Mouse (Mus musculus): ENCODE data around the gene Hfe2. TPM values are rescaled to one million over a fixed set of nuclear protein-coding genes. Genes with fewer than 3 reads are reported as not detected.

Gene Hfe2
- polyA plus RNA-seq, 1 experiment from 2014 or later, result not detected

- WGBS (ENCODE audit: missing documents), result 71% methylated on average over 7 of the region's 7 CpGs
- H3K27ac ChIP-seq, result no peak overlapping the region
- H3K79me2 ChIP-seq (ENCODE audit: inconsistent target), result no peaks in the 10 kb centered on the region
- H3K36me3 ChIP-seq (ENCODE audit: inconsistent target), result no peaks in the 10 kb centered on the region
- no peak overlapping the region for H3K4me3 ChIP-seq (ENCODE audit: inconsistent target)
These were observed 7.1 kb downstream of the Hfe2 start for GRCm38 (mm10) chr3:96532050-96532449.

- no peak overlapping the region for H3K4me3 ChIP-seq (ENCODE audit: inconsistent target)
- H3K27ac ChIP-seq, result no peak overlapping the region
- H3K79me2 ChIP-seq (ENCODE audit: inconsistent target), result no peaks in the 10 kb centered on the region
- H3K36me3 ChIP-seq (ENCODE audit: inconsistent target), result no peaks in the 10 kb centered on the region
- WGBS (ENCODE audit: missing documents), result 69% methylated on average over 2 of the region's 2 CpGs
These were observed 9.3 kb downstream of the Hfe2 start for GRCm38 (mm10) chr3:96534300-96534699.

- Histone ChIP-seq H3K79me2 (ENCODE audit: inconsistent target) (no peaks in the 10 kb centered on the region), H3K27ac (no peak overlapping the region), H3K36me3 (ENCODE audit: inconsistent target) (no peaks in the 10 kb centered on the region), H3K4me3 (ENCODE audit: inconsistent target) (no peak overlapping the region)
- WGBS (ENCODE audit: missing documents), result 91% methylated on average over 2 of the region's 2 CpGs
These were observed 14.3 kb downstream of the Hfe2 start for GRCm38 (mm10) chr3:96539316-96539715.

GRCm38 (mm10) chr3:96540740-96541139, 15.8 kb downstream of the Hfe2 start:
- H3K36me3 ChIP-seq (ENCODE audit: inconsistent target), result no peaks in the 10 kb centered on the region
- H3K27ac ChIP-seq, result no peak overlapping the region
- 74% methylated on average over 6 of the region's 6 CpGs for WGBS (ENCODE audit: missing documents)
- no peak overlapping the region for H3K4me3 ChIP-seq (ENCODE audit: inconsistent target)
- no peaks in the 10 kb centered on the region for H3K79me2 ChIP-seq (ENCODE audit: inconsistent target)

GRCm38 (mm10) chr3:96541328-96542078, 16.5 kb downstream of the Hfe2 start:
- Histone ChIP-seq H3K27ac (no peak overlapping the region), H3K36me3 (ENCODE audit: inconsistent target) (no peaks in the 10 kb centered on the region), H3K79me2 (ENCODE audit: inconsistent target) (no peaks in the 10 kb centered on the region), H3K4me3 (ENCODE audit: inconsistent target) (no peak overlapping the region)
- 55% methylated on average over 14 of the region's 14 CpGs for WGBS (ENCODE audit: missing documents)

GRCm38 (mm10) chr3:96542554-96542953, 17.6 kb downstream of the Hfe2 start:
- no peaks in the 10 kb centered on the region for H3K79me2 ChIP-seq (ENCODE audit: inconsistent target)
- H3K36me3 ChIP-seq (ENCODE audit: inconsistent target), result no peaks in the 10 kb centered on the region
- no peak overlapping the region for H3K27ac ChIP-seq
- no peak overlapping the region for H3K4me3 ChIP-seq (ENCODE audit: inconsistent target)
- 92% methylated on average over 5 of the region's 8 CpGs for WGBS (ENCODE audit: missing documents)

- 92% methylated on average over 11 of the region's 11 CpGs for WGBS (ENCODE audit: missing documents)
- H3K36me3 ChIP-seq (ENCODE audit: inconsistent target), result no peaks in the 10 kb centered on the region
These were observed 18.4 kb downstream of the Hfe2 start for GRCm38 (mm10) chr3:96543345-96543744.

GRCm38 (mm10) chr3:96545565-96545964, 20.6 kb downstream of the Hfe2 start:
- H3K36me3 ChIP-seq (ENCODE audit: inconsistent target), result no peaks in the 10 kb centered on the region
- no peak overlapping the region for H3K27ac ChIP-seq
- WGBS (ENCODE audit: missing documents), result 20% methylated on average over 1 of the region's 1 CpGs
- no peak overlapping the region for H3K4me3 ChIP-seq (ENCODE audit: inconsistent target)
- no peaks in the 10 kb centered on the region for H3K79me2 ChIP-seq (ENCODE audit: inconsistent target)

More at GRCm38 (mm10) chr3:96543345-96543744, 18.4 kb downstream of the Hfe2 start:
- no peaks in the 10 kb centered on the region for H3K79me2 ChIP-seq (ENCODE audit: inconsistent target)
- H3K4me3 ChIP-seq (ENCODE audit: inconsistent target), result no peak overlapping the region
- H3K27ac ChIP-seq, result no peak overlapping the region

- H3K36me3 ChIP-seq (ENCODE audit: inconsistent target), result no peaks in the 10 kb centered on the region
- no peaks in the 10 kb centered on the region for H3K79me2 ChIP-seq (ENCODE audit: inconsistent target)
- no peak overlapping the region for H3K4me3 ChIP-seq (ENCODE audit: inconsistent target)
- WGBS (ENCODE audit: missing documents), result 34% methylated on average over 4 of the region's 4 CpGs
- H3K27ac ChIP-seq, result no peak overlapping the region
These were observed 21.9 kb downstream of the Hfe2 start for GRCm38 (mm10) chr3:96546880-96547279.

GRCm38 (mm10) chr3:96547389-96547960, 22.5 kb downstream of the Hfe2 start:
- Histone ChIP-seq H3K79me2 (ENCODE audit: inconsistent target) (no peaks in the 10 kb centered on the region), H3K36me3 (ENCODE audit: inconsistent target) (no peaks in the 10 kb centered on the region), H3K27ac (no peak overlapping the region), H3K4me3 (ENCODE audit: inconsistent target) (no peak overlapping the region)
- WGBS (ENCODE audit: missing documents), result 18% methylated on average over 13 of the region's 14 CpGs

GRCm38 (mm10) chr3:96548824-96549223, 23.9 kb downstream of the Hfe2 start:
- Histone ChIP-seq H3K27ac (no peak overlapping the region), H3K4me3 (ENCODE audit: inconsistent target) (no peak overlapping the region), H3K36me3 (ENCODE audit: inconsistent target) (no peaks in the 10 kb centered on the region), H3K79me2 (ENCODE audit: inconsistent target) (no peaks in the 10 kb centered on the region)
- WGBS (ENCODE audit: missing documents), result 95% methylated on average over 7 of the region's 7 CpGs

- Histone ChIP-seq H3K4me3 (ENCODE audit: inconsistent target) (no peak overlapping the region), H3K27ac (no peak overlapping the region), H3K36me3 (ENCODE audit: inconsistent target) (no peaks in the 10 kb centered on the region), H3K79me2 (ENCODE audit: inconsistent target) (no peaks in the 10 kb centered on the region)
- WGBS (ENCODE audit: missing documents), result 69% methylated on average over 4 of the region's 5 CpGs
These were observed 24.4 kb downstream of the Hfe2 start for GRCm38 (mm10) chr3:96549346-96549745.

GRCm38 (mm10) chr3:96551203-96551602, 26.2 kb downstream of the Hfe2 start:
- no peaks in the 10 kb centered on the region for H3K79me2 ChIP-seq (ENCODE audit: inconsistent target)
- 9% methylated on average over 8 of the region's 8 CpGs for WGBS (ENCODE audit: missing documents)
- no peaks in the 10 kb centered on the region for H3K36me3 ChIP-seq (ENCODE audit: inconsistent target)
- H3K4me3 ChIP-seq (ENCODE audit: inconsistent target), result no peak overlapping the region
- H3K27ac ChIP-seq, result peak overlapping the region; percentile 39

- H3K79me2 ChIP-seq (ENCODE audit: inconsistent target), result 0 out of 2 replicates have a peak, but pooled peaks cover under 1% of the 10 kb centered on the region
- 28% methylated on average over 7 of the region's 7 CpGs for WGBS (ENCODE audit: missing documents)
- peak overlapping the region; percentile 39 for H3K27ac ChIP-seq
- H3K4me3 ChIP-seq (ENCODE audit: inconsistent target), result no peak overlapping the region
- H3K36me3 ChIP-seq (ENCODE audit: inconsistent target), result no peaks in the 10 kb centered on the region
These were observed 26.9 kb downstream of the Hfe2 start for GRCm38 (mm10) chr3:96551890-96552289.

GRCm38 (mm10) chr3:96553601-96554000, 28.6 kb downstream of the Hfe2 start:
- Histone ChIP-seq H3K36me3 (ENCODE audit: inconsistent target) (no peaks in the 10 kb centered on the region), H3K27ac (0 out of 2 replicates have a peak overlapping the region, but pooled peaks have one; percentile 2), H3K4me3 (ENCODE audit: inconsistent target) (no peak overlapping the region), H3K79me2 (ENCODE audit: inconsistent target) (peaks cover 14% of the 10 kb centered on the region)
- 53% methylated on average over 6 of the region's 6 CpGs for WGBS (ENCODE audit: missing documents)

Data from macrophage (primary cell).